Mouse (Mus musculus): ENCODE results near the gene Siah1b.

DNA sequence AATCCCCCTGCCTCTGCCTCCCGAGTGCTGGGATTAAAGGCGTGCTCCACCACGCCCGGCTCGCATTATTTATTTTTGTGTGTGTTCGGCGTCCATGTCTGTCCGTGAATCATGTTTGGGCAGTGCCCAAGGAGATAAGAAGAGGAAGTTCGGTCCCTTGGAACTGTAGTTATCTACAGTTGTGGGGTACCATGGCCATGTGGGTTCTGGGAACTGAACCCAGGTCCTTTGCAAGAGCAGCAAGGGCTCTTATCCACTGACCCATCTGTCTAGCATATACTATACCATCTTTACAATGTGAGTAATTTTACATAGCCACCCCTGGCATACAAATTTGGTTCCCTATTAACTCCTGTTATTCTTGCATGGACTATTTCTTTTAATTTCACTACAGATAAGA is 5.7 kb upstream of the Siah1b start:
- TF ChIP-seq CTCF (IDR thresholded peaks at IDR 0.05; ENCODE audit: borderline replicate concordance, insufficient read depth, low read length), result no peak
- no peak for TF ChIP-seq POLR2A (IDR thresholded peaks at IDR 0.05; ENCODE audit: low read depth, low read length)

Measured in embryonic fibroblast, embryonic 13.5 days (primary cell).